Mouse (Mus musculus) forebrain, embryonic 14.5 days (tissue): ENCODE data around the gene Glt8d1. TPM values are rescaled to one million over a fixed set of nuclear protein-coding genes. Genes with fewer than 3 reads are reported as not detected.

Source experiments
- ATAC-seq: fragments of 200-750 bp; cut with Nextera tagmentation; 2 replicates; pipeline ENCODE4 v1.8.0; 2017; ENCODE audit warnings: mild to moderate bottlenecking, moderate library complexity
- DNase-seq: peaks from one replicate; pipeline ENCODE4 v3.0.0-alpha.2; 2015; ENCODE audit warnings: low spot score
- H3K27ac ChIP-seq: fragments of 300-500 bp; sonication (generic); 2 replicates; pipeline ENCODE4 v1.5.1; 2014; ENCODE audit warnings: low read depth, mild to moderate bottlenecking, control low read depth, low read length, moderate library complexity
- H3K27me3 ChIP-seq: fragments of 300-500 bp; sonication (generic); replicated peaks from 2 replicates; pipeline ENCODE4 v1.6.1; 2014; ENCODE audit warnings: low read length, control low read depth, mixed read lengths; ENCODE audit not compliant: control insufficient read depth, insufficient read depth
- H3K36me3 ChIP-seq: fragments of 300-500 bp; sonication (generic); 2 replicates; pipeline ENCODE4 v1.6.1; 2014; ENCODE audit warnings: low read length, control low read depth; ENCODE audit not compliant: control insufficient read depth, insufficient read depth
- H3K4me1 ChIP-seq: fragments of 300-500 bp; sonication (generic); 2 replicates; pipeline ENCODE4 v1.6.1; 2014; ENCODE audit warnings: antibody characterized with exemption, low read length, control low read depth; ENCODE audit not compliant: control insufficient read depth, insufficient read depth
- H3K4me2 ChIP-seq: fragments of 300-500 bp; sonication (generic); 2 replicates; pipeline ENCODE4 v1.6.1; 2014; ENCODE audit warnings: mild to moderate bottlenecking, control low read depth, low read length
- H3K4me3 ChIP-seq: fragments of 300-500 bp; sonication (generic); 2 replicates; pipeline ENCODE4 v1.5.1; 2014; ENCODE audit warnings: low read depth, low read length, control low read depth
- H3K9ac ChIP-seq: fragments of 300-500 bp; sonication (generic); 2 replicates; pipeline ENCODE4 v1.6.1; 2014; ENCODE audit warnings: mild to moderate bottlenecking, low read length, control low read depth, moderate library complexity
- H3K9me3 ChIP-seq: fragments of 300-500 bp; sonication (generic); replicated peaks from 2 replicates; pipeline ENCODE4 v1.6.1; 2016; ENCODE audit warnings: low read length, control low read depth, mixed read lengths; ENCODE audit not compliant: control insufficient read depth
- WGBS: fragments of 180-500 bp; shearing (Covaris S2); extraction: QIAGEN DNeasy Blood & Tissue Kit; methylation state at CpG from one replicate; pipeline ENCODE4 v1.1.7; 2014; 5-methylcytosine and 5-hydroxymethylcytosine counted together
- polyA plus RNA-seq: library from polyadenylated mRNA; unstranded; fragments of >200 nt; fragmentation: Nextera tagmentation; extraction: Ambion mirVana; gene quantifications from 2 replicates; pipeline ENCODE4 v1.2.1, GENCODE M21; 2014

Gene Glt8d1
- polyA plus RNA-seq, 1 experiment from 2014 or later: 55.9 TPM

- H3K9ac ChIP-seq: no peak overlapping the region
- no peak for ATAC-seq
Measured at GRCm38 (mm10) chr14:31025785-31026184, 24.6 kb downstream of the Glt8d1 start.

GRCm38 (mm10) chr14:31045296-31045695, 44.1 kb downstream of the Glt8d1 start:
- H3K27me3 ChIP-seq: no peaks in the 10 kb centered on the region
- H3K27ac ChIP-seq: no peak overlapping the region
- no peak for ATAC-seq
- 94% methylated on average over 5 of the region's 5 CpGs for WGBS
- no peak for DNase-seq
- H3K9ac ChIP-seq: no peak overlapping the region
- H3K4me1 ChIP-seq: no peaks in the 10 kb centered on the region
- H3K4me2 ChIP-seq: no peak overlapping the region
- H3K4me3 ChIP-seq: no peak overlapping the region
- no peaks in the 10 kb centered on the region for H3K9me3 ChIP-seq
- peaks cover 69% of the 10 kb centered on the region for H3K36me3 ChIP-seq

More at GRCm38 (mm10) chr14:31025785-31026184, 24.6 kb downstream of the Glt8d1 start:
- WGBS: 78% methylated on average over 3 of the region's 3 CpGs
- Histone ChIP-seq H3K4me3 (no peak overlapping the region), H3K4me2 (no peak overlapping the region), H3K27ac (no peak overlapping the region), H3K9me3 (no peaks in the 10 kb centered on the region), H3K36me3 (peaks cover 78% of the 10 kb centered on the region), H3K4me1 (no peaks in the 10 kb centered on the region), H3K27me3 (no peaks in the 10 kb centered on the region)
- peak; percentile 10 for DNase-seq

GRCm38 (mm10) chr14:31045817-31046216, 44.6 kb downstream of the Glt8d1 start:
- H3K9me3 ChIP-seq: no peaks in the 10 kb centered on the region
- no peak for ATAC-seq
- H3K4me2 ChIP-seq: no peak overlapping the region
- no peak for DNase-seq
- H3K27ac ChIP-seq: no peak overlapping the region
- H3K4me3 ChIP-seq: no peak overlapping the region
- no peak overlapping the region for H3K9ac ChIP-seq
- H3K27me3 ChIP-seq: no peaks in the 10 kb centered on the region
- H3K36me3 ChIP-seq: peaks cover 71% of the 10 kb centered on the region
- 94% methylated on average over 1 of the region's 1 CpGs for WGBS
- no peaks in the 10 kb centered on the region for H3K4me1 ChIP-seq

Other genes with a start within 250 kb of the Glt8d1 start
- gene Tmem110, start 175.8 kb upstream of the Glt8d1 start, polyA plus RNA-seq: 15.6 and 16.4 TPM in 2 replicates
- 0.74 and 1.0 TPM in 2 replicates for gene Mustn1, start 122.2 kb upstream of the Glt8d1 start, polyA plus RNA-seq
- not detected in 2 replicates for gene Itih4, start 114.9 kb upstream of the Glt8d1 start, polyA plus RNA-seq
- 0.19 and 0.62 TPM in 2 replicates for gene Itih3, start 77.6 kb upstream of the Glt8d1 start, polyA plus RNA-seq
- gene Itih1, start 58.1 kb upstream of the Glt8d1 start, polyA plus RNA-seq: not detected in 2 replicates
- gene Nek4, start 50.0 kb upstream of the Glt8d1 start, polyA plus RNA-seq: 11.2 and 15.0 TPM in 2 replicates
- 315 and 338 TPM in 2 replicates for gene Spcs1, start 272 bp downstream of the Glt8d1 start, polyA plus RNA-seq
- 103 and 125 TPM in 2 replicates for gene Pbrm1, start 17.7 kb downstream of the Glt8d1 start, polyA plus RNA-seq
- 63.3 and 65.1 TPM in 2 replicates for gene Gnl3, start 17.8 kb downstream of the Glt8d1 start, polyA plus RNA-seq
- gene Smim4, start 127.6 kb downstream of the Glt8d1 start, polyA plus RNA-seq: 72.1 and 93.8 TPM in 2 replicates
- 225 and 288 TPM in 2 replicates for gene Nt5dc2, start 129.7 kb downstream of the Glt8d1 start, polyA plus RNA-seq
- gene Stab1, start 167.2 kb downstream of the Glt8d1 start, polyA plus RNA-seq: 21.8 and 22.1 TPM in 2 replicates
- 1.2 and 1.3 TPM in 2 replicates for gene Tnnc1, start 206.9 kb downstream of the Glt8d1 start, polyA plus RNA-seq
- 217 and 277 TPM in 2 replicates for gene Nisch, start 215.5 kb downstream of the Glt8d1 start, polyA plus RNA-seq
- gene Sema3g, start 216.5 kb downstream of the Glt8d1 start, polyA plus RNA-seq: 0.23 and 0.25 TPM in 2 replicates
- 11.6 and 13.2 TPM in 2 replicates for gene Phf7, start 249.9 kb downstream of the Glt8d1 start, polyA plus RNA-seq